Mouse (Mus musculus): ENCODE measurements around the gene Leprot. TPM values are rescaled to one million over a fixed set of nuclear protein-coding genes. Genes with fewer than 3 reads are reported as not detected.
A peak's percentile ranks its signal among the peaks of the same experiment; 100 is the strongest.

Gene Leprot
- polyA plus RNA-seq, 1 experiment from 2014 or later = 88.4 TPM

GRCm38 (mm10) chr4:101625278-101625677 is 22.2 kb upstream of the Leprot start:
- TF ChIP-seq CTCF (IDR thresholded peaks at IDR 0.05; ENCODE audit: low read depth) = no peak
- DNase-seq = no peak
- Histone ChIP-seq H3K9me3 (ENCODE audit: low read depth, low read length) (no peaks in the 10 kb centered on the region), H3K36me3 (ENCODE audit: insufficient read depth) (no peaks in the 10 kb centered on the region), H3K4me1 (ENCODE audit: insufficient read depth) (no peaks in the 10 kb centered on the region), H3K4me3 (ENCODE audit: low read depth, low read length) (no peak overlapping the region), H3K27ac (ENCODE audit: low read depth) (no peak overlapping the region), H3K4me2 (no peak overlapping the region), H3K9ac (no peak overlapping the region), H3K27me3 (ENCODE audit: insufficient read depth, low read length) (no peaks in the 10 kb centered on the region)
- ATAC-seq (ENCODE audit: insufficient read depth) = no peak
- 76% methylated on average over 5 of the region's 5 CpGs for WGBS

GRCm38 (mm10) chr4:101635596-101635995 is 11.9 kb upstream of the Leprot start:
- H3K4me3 ChIP-seq (ENCODE audit: low read depth, low read length) = no peak overlapping the region
- WGBS = 40% methylated on average over 2 of the region's 2 CpGs
- H3K27me3 ChIP-seq (ENCODE audit: insufficient read depth, low read length) = no peaks in the 10 kb centered on the region

GRCm38 (mm10) chr4:101637472-101637871 is 10.0 kb upstream of the Leprot start:
- no peaks in the 10 kb centered on the region for H3K4me1 ChIP-seq (ENCODE audit: insufficient read depth)
- H3K9me3 ChIP-seq (ENCODE audit: low read depth, low read length) = no peaks in the 10 kb centered on the region
- DNase-seq = no peak
- H3K4me2 ChIP-seq = no peak overlapping the region
- H3K27me3 ChIP-seq (ENCODE audit: insufficient read depth, low read length) = no peaks in the 10 kb centered on the region
- TF ChIP-seq CTCF (IDR thresholded peaks at IDR 0.05; ENCODE audit: low read depth) = no peak
- ATAC-seq (ENCODE audit: insufficient read depth) = no peak
- H3K27ac ChIP-seq (ENCODE audit: low read depth) = no peak overlapping the region
- no peaks in the 10 kb centered on the region for H3K36me3 ChIP-seq (ENCODE audit: insufficient read depth)
- H3K9ac ChIP-seq = no peak overlapping the region
- no peak overlapping the region for H3K4me3 ChIP-seq (ENCODE audit: low read depth, low read length)
- 85% methylated on average over 1 of the region's 1 CpGs for WGBS

More at GRCm38 (mm10) chr4:101635596-101635995, 11.9 kb upstream of the Leprot start:
- Histone ChIP-seq H3K4me2 (no peak overlapping the region), H3K27ac (ENCODE audit: low read depth) (no peak overlapping the region), H3K36me3 (ENCODE audit: insufficient read depth) (no peaks in the 10 kb centered on the region), H3K9ac (no peak overlapping the region), H3K4me1 (ENCODE audit: insufficient read depth) (no peaks in the 10 kb centered on the region), H3K9me3 (ENCODE audit: low read depth, low read length) (no peaks in the 10 kb centered on the region)
- no peak for DNase-seq
- ATAC-seq (ENCODE audit: insufficient read depth) = no peak
- TF ChIP-seq CTCF (IDR thresholded peaks at IDR 0.05; ENCODE audit: low read depth) = no peak

- Histone ChIP-seq H3K4me1 (ENCODE audit: insufficient read depth) (no peaks in the 10 kb centered on the region), H3K36me3 (ENCODE audit: insufficient read depth) (no peaks in the 10 kb centered on the region)
These were observed 6.9 kb upstream of the Leprot start for GRCm38 (mm10) chr4:101640631-101641030.

GRCm38 (mm10) chr4:101642708-101643107 is 4.8 kb upstream of the Leprot start:
- no peak for DNase-seq
- Histone ChIP-seq H3K4me1 (ENCODE audit: insufficient read depth) (no peaks in the 10 kb centered on the region), H3K4me2 (no peak overlapping the region), H3K9me3 (ENCODE audit: low read depth, low read length) (no peaks in the 10 kb centered on the region), H3K36me3 (ENCODE audit: insufficient read depth) (no peaks in the 10 kb centered on the region), H3K27ac (ENCODE audit: low read depth) (no peak overlapping the region), H3K4me3 (ENCODE audit: low read depth, low read length) (no peak overlapping the region), H3K27me3 (ENCODE audit: insufficient read depth, low read length) (no peaks in the 10 kb centered on the region), H3K9ac (no peak overlapping the region)
- TF ChIP-seq CTCF (IDR thresholded peaks at IDR 0.05; ENCODE audit: low read depth) = no peak
- ATAC-seq (ENCODE audit: insufficient read depth) = no peak
- WGBS = 78% methylated on average over 6 of the region's 6 CpGs

More at GRCm38 (mm10) chr4:101640631-101641030, 6.9 kb upstream of the Leprot start:
- DNase-seq (no peak), ATAC-seq (ENCODE audit: insufficient read depth) (no peak)
- Histone ChIP-seq H3K27me3 (ENCODE audit: insufficient read depth, low read length) (no peaks in the 10 kb centered on the region), H3K27ac (ENCODE audit: low read depth) (no peak overlapping the region), H3K4me2 (no peak overlapping the region), H3K4me3 (ENCODE audit: low read depth, low read length) (no peak overlapping the region), H3K9me3 (ENCODE audit: low read depth, low read length) (no peaks in the 10 kb centered on the region), H3K9ac (no peak overlapping the region)
- no peak for TF ChIP-seq CTCF (IDR thresholded peaks at IDR 0.05; ENCODE audit: low read depth)
- WGBS = 57% methylated on average over 5 of the region's 5 CpGs

GRCm38 (mm10) chr4:101643216-101643615 is 4.3 kb upstream of the Leprot start:
- H3K4me3 ChIP-seq (ENCODE audit: low read depth, low read length) = no peak overlapping the region
- H3K36me3 ChIP-seq (ENCODE audit: insufficient read depth) = no peaks in the 10 kb centered on the region
- H3K9me3 ChIP-seq (ENCODE audit: low read depth, low read length) = no peaks in the 10 kb centered on the region
- ATAC-seq (ENCODE audit: insufficient read depth) (no peak), DNase-seq (no peak)
- WGBS = 70% methylated on average over 4 of the region's 4 CpGs
- H3K4me1 ChIP-seq (ENCODE audit: insufficient read depth) = no peaks in the 10 kb centered on the region
- TF ChIP-seq CTCF (IDR thresholded peaks at IDR 0.05; ENCODE audit: low read depth) = no peak
- H3K27me3 ChIP-seq (ENCODE audit: insufficient read depth, low read length) = no peaks in the 10 kb centered on the region
- no peak overlapping the region for H3K4me2 ChIP-seq
- H3K27ac ChIP-seq (ENCODE audit: low read depth) = no peak overlapping the region
- no peak overlapping the region for H3K9ac ChIP-seq

GRCm38 (mm10) chr4:101646857-101647195 is 692 bp upstream of the Leprot start:
- H3K9ac ChIP-seq = peak overlapping the region; percentile 47
- H3K36me3 ChIP-seq (ENCODE audit: insufficient read depth) = no peaks in the 10 kb centered on the region
- peak overlapping the region; percentile 64 for H3K4me2 ChIP-seq
- H3K27me3 ChIP-seq (ENCODE audit: insufficient read depth, low read length) = no peaks in the 10 kb centered on the region
- ATAC-seq (ENCODE audit: insufficient read depth) = peak; percentile 35; the same call in 1 of the 2 replicates
- H3K27ac ChIP-seq (ENCODE audit: low read depth) = peak overlapping the region; percentile 59; the same call in 1 of the 2 replicates
- TF ChIP-seq CTCF (IDR thresholded peaks at IDR 0.05; ENCODE audit: low read depth) = no peak
- no peaks in the 10 kb centered on the region for H3K9me3 ChIP-seq (ENCODE audit: low read depth, low read length)
- H3K4me3 ChIP-seq (ENCODE audit: low read depth, low read length) = peak overlapping the region; percentile 89
- no peak for DNase-seq
- peaks cover 7% of the 10 kb centered on the region for H3K4me1 ChIP-seq (ENCODE audit: insufficient read depth)
- under 1% methylated on average over 8 of the region's 8 CpGs for WGBS
